Mouse (Mus musculus) forebrain, embryonic 15.5 days (tissue): Measurements from ENCODE around the gene Ltbp1. TPM values are rescaled to one million over a fixed set of nuclear protein-coding genes. Genes with fewer than 3 reads are reported as not detected.

Experiments used
- ATAC-seq: fragments of 200-750 bp; cut with Nextera tagmentation; replicated peaks from 2 replicates; pipeline ENCODE4 v1.8.0; 2017; ENCODE audit warnings: mild to moderate bottlenecking, moderate TSS enrichment, moderate library complexity
- H3K27ac ChIP-seq: fragments of 300-500 bp; sonication (generic); replicated peaks from 2 replicates; pipeline ENCODE4 v1.5.1; 2015; ENCODE audit warnings: mild to moderate bottlenecking, inconsistent platforms
- H3K27me3 ChIP-seq: fragments of 300-500 bp; sonication (generic); 2 replicates; pipeline ENCODE4 v1.6.1; 2015; ENCODE audit warnings: inconsistent platforms
- H3K36me3 ChIP-seq: fragments of 300-500 bp; sonication (generic); 2 replicates; pipeline ENCODE4 v1.6.1; 2015; ENCODE audit warnings: mild to moderate bottlenecking, inconsistent platforms
- H3K4me1 ChIP-seq: fragments of 300-500 bp; sonication (generic); 2 replicates; pipeline ENCODE4 v1.6.1; 2015; ENCODE audit warnings: inconsistent platforms
- H3K4me2 ChIP-seq: fragments of 300-500 bp; sonication (generic); replicated peaks from 2 replicates; pipeline ENCODE4 v1.6.1; 2015; ENCODE audit warnings: mild to moderate bottlenecking, inconsistent platforms
- H3K4me3 ChIP-seq: fragments of 300-500 bp; sonication (generic); 2 replicates; pipeline ENCODE4 v1.5.1; 2015; ENCODE audit warnings: mild to moderate bottlenecking, inconsistent platforms
- H3K9ac ChIP-seq: fragments of 300-500 bp; sonication (generic); replicated peaks from 2 replicates; pipeline ENCODE4 v1.6.1; 2015; ENCODE audit warnings: mild to moderate bottlenecking, inconsistent platforms
- H3K9me3 ChIP-seq: fragments of 300-500 bp; sonication (generic); 2 replicates; pipeline ENCODE4 v1.6.1; 2016; ENCODE audit warnings: inconsistent platforms
- WGBS: fragments of 180-500 bp; shearing (Covaris S2); methylation state at CpG from one replicate; pipeline ENCODE4 v1.1.7; 2015; ENCODE audit warnings: mixed read lengths; 5-methylcytosine and 5-hydroxymethylcytosine counted together
- polyA plus RNA-seq: library from polyadenylated mRNA; unstranded; fragments of >200 nt; fragmentation: Nextera tagmentation; extraction: Ambion mirVana; gene quantifications from 2 replicates; pipeline ENCODE4 v1.2.1, GENCODE M21; 2015

The Ltbp1 gene
- polyA plus RNA-seq, 1 experiment from 2014 or later, result 4.0 TPM

DNA sequence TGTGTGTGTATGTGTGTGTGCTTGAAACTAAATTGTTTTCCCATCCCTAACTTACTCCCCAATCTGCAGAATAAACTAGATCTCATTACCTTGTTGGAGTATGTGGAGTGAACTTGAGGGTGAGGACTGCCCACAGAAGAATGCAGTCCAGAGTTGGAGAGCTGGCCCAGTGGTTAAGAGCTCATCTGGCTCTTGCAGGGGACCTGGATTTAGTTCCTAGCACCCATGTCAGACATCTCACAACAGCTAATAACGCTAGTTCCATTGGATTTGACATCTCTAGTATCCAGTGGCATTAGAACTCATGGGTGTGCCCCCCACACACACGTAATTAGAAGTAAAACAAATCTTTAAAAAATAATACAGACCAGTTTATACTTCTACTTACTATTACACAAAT, 428.8 kb downstream of the Ltbp1 start:
- no peaks in the 10 kb centered on the region for H3K36me3 ChIP-seq
- no peak overlapping the region for H3K4me3 ChIP-seq
- no peak for ATAC-seq
- no peaks in the 10 kb centered on the region for H3K27me3 ChIP-seq
- H3K4me1 ChIP-seq, result no peaks in the 10 kb centered on the region
- H3K9me3 ChIP-seq, result no peaks in the 10 kb centered on the region
- WGBS, result 86% methylated on average over 2 of the region's 2 CpGs
- no peak overlapping the region for H3K9ac ChIP-seq
- no peak overlapping the region for H3K4me2 ChIP-seq
- no peak overlapping the region for H3K27ac ChIP-seq

DNA sequence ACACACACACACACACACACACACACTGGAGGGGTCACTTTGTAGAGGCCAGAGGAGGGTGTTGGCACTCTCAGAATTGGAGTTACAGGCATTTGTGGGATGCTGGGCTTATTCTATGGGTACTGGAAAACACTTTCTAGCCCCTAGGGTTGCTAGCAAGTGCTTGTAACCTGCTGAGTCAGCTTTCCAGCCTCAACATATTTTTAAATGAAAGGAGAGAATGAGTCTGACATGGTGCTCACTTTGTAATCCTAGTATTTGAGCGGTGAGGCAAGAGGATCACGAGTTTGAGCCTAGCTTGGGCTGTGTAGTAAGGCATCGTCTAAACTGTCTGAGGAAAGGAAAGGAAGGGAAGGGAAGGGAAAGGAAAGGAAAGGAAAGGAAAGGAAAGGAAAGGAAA, 429.5 kb downstream of the Ltbp1 start:
- Histone ChIP-seq H3K27me3 (no peaks in the 10 kb centered on the region), H3K36me3 (no peaks in the 10 kb centered on the region), H3K4me3 (no peak overlapping the region), H3K4me2 (no peak overlapping the region), H3K4me1 (no peaks in the 10 kb centered on the region), H3K9me3 (no peaks in the 10 kb centered on the region), H3K9ac (no peak overlapping the region), H3K27ac (no peak overlapping the region)
- no peak for ATAC-seq
- WGBS, result 78% methylated on average over 3 of the region's 3 CpGs

DNA sequence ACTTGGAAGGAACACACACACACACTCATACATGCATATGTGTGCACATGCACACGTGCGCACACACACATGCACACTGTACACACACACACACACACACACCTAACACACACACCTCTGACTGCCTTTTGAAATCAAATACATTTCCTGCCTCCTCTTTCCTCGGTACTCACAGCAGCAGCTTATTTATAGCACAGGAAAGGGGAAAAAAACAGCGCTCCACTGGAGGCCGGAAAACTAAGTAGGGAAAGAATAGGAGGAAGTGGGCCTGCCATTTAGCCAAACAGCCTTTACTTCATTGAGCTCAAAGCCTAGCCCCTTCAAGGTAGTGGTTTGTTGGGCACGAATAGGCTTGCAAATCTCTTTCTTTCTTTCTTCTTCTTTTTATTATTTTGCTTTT, 430.2 kb downstream of the Ltbp1 start, which contains the start of gene Rasgrp3:
TSS of gene Rasgrp3 (plus strand) at position 298 of the 400 bp plus-strand sequence.
- WGBS, result 67% methylated on average over 6 of the region's 6 CpGs
- H3K4me2 ChIP-seq, result no peak within 1 kb of the TSS
- no peak for ATAC-seq

DNA sequence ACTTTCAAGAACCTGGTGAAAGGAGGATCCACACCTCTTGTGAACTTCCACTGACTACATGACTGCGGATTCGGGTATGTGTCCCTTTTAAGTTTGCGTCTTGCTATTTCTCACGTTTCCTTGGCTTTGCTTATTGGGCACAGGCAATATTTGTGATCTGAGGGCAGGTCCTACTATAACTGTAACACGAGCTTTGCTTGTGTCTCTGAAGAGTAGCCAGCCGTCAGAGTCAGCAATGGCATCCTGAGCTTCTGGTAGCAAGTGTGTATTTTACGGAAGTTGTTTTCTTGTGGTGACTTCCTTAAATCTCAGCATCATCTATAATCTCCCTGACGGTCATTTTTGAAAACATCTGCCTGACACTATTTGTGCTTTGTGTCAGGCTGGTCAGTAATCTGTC, 430.7 kb downstream of the Ltbp1 start:
- Histone ChIP-seq H3K4me1 (no peaks in the 10 kb centered on the region), H3K36me3 (no peaks in the 10 kb centered on the region), H3K9me3 (no peaks in the 10 kb centered on the region), H3K4me3 (no peak overlapping the region), H3K27ac (no peak overlapping the region), H3K4me2 (no peak overlapping the region), H3K9ac (no peak overlapping the region), H3K27me3 (no peaks in the 10 kb centered on the region)
- 84% methylated on average over 8 of the region's 8 CpGs for WGBS
- no peak for ATAC-seq

More for the DNA sequence above, 430.2 kb downstream of the Ltbp1 start, which contains the start of gene Rasgrp3:
- H3K9ac ChIP-seq, result no peak within 1 kb of the TSS
- no peak within 1 kb of the TSS for H3K27ac ChIP-seq
- no peaks in the 10 kb centered on the region for H3K4me1 ChIP-seq
- H3K9me3 ChIP-seq, result no peaks in the 10 kb centered on the region
- H3K27me3 ChIP-seq, result no peaks in the 10 kb centered on the region
- no peak within 1 kb of the TSS for H3K4me3 ChIP-seq
- no peaks in the 10 kb centered on the region for H3K36me3 ChIP-seq

DNA sequence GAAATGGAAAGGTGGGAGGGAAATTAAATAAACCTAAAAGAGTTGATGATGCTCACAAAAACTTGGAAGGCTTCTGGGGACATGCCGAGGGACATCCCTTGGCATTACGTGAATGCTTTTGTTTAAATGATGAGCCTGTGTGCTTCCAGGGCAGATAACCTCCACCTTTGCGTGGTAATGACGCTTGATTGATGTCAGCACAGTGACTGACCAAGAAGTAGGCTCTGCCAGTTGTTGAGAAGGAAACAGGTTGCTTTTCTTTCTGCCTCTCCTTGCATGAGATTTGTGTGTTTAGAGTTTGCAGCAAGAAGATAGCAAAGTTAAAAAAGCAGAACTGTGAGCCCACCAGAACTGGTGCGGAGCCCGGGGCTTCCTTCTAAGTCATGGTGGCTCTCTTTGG, 431.5 kb downstream of the Ltbp1 start:
- Histone ChIP-seq H3K4me2 (no peak overlapping the region), H3K27me3 (no peaks in the 10 kb centered on the region), H3K36me3 (no peaks in the 10 kb centered on the region), H3K9ac (no peak overlapping the region), H3K9me3 (no peaks in the 10 kb centered on the region), H3K4me1 (no peaks in the 10 kb centered on the region), H3K27ac (no peak overlapping the region), H3K4me3 (no peak overlapping the region)
- 87% methylated on average over 6 of the region's 6 CpGs for WGBS
- ATAC-seq, result no peak

DNA sequence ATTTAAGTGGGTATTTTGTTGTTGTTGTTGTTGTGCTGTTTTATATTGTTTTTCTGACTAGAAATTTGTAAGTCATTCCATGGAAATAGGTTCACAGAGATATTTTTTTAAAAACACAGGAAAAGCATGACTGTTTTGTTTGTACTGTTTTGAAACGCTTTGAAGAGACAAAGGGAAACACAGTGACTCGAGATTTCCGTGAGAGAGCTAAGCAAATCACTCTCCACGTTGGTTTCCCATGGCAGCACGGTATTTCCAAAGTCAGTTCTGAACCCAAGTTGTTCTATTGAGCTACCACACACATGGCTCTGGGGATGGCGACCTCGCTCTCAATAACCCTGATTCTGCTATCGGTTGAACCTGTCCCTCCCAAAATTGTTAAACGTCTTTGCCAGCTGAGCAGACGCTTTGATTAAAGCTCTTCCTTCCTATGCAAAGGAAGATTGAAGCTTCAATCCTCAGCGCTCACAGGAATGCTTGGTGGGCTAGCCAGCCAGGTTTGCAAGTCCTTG, 431.9 kb downstream of the Ltbp1 start:
- no peak overlapping the region for H3K4me3 ChIP-seq
- H3K36me3 ChIP-seq, result no peaks in the 10 kb centered on the region
- no peak overlapping the region for H3K4me2 ChIP-seq
- H3K4me1 ChIP-seq, result no peaks in the 10 kb centered on the region
- H3K27me3 ChIP-seq, result no peaks in the 10 kb centered on the region
- H3K27ac ChIP-seq, result no peak overlapping the region
- ATAC-seq, result no peak
- H3K9ac ChIP-seq, result no peak overlapping the region
- no peaks in the 10 kb centered on the region for H3K9me3 ChIP-seq
- WGBS, result 78% methylated on average over 11 of the region's 11 CpGs

DNA sequence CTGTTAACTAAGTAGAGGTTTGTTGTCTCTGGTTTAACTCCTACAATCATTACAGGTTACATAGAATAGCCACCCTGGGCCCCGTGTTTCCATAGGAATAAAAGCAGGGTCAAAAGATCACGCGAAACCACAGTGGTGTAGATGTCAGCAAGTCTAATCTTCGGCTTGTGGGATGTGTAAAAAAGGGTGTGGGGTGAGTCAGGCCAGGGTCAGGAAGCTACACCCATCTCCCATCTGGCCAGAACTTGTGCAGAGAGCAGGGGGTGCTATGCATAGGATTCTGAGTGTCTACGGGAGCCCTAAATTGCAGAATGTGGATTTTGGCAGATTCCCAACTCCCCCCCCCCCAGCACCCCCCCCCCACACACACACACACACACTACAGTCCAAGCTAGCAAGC, 432.8 kb downstream of the Ltbp1 start:
- no peak overlapping the region for H3K9ac ChIP-seq
- H3K4me1 ChIP-seq, result peaks cover 2% of the 10 kb centered on the region; the same call in 1 of the 2 replicates
- no peak overlapping the region for H3K4me3 ChIP-seq
- H3K36me3 ChIP-seq, result no peaks in the 10 kb centered on the region
- H3K9me3 ChIP-seq, result no peaks in the 10 kb centered on the region
- H3K27me3 ChIP-seq, result no peaks in the 10 kb centered on the region
- no peak overlapping the region for H3K4me2 ChIP-seq
- no peak; the same call in 1 of the 2 replicates for ATAC-seq
- H3K27ac ChIP-seq, result no peak overlapping the region
- 79% methylated on average over 5 of the region's 5 CpGs for WGBS

DNA sequence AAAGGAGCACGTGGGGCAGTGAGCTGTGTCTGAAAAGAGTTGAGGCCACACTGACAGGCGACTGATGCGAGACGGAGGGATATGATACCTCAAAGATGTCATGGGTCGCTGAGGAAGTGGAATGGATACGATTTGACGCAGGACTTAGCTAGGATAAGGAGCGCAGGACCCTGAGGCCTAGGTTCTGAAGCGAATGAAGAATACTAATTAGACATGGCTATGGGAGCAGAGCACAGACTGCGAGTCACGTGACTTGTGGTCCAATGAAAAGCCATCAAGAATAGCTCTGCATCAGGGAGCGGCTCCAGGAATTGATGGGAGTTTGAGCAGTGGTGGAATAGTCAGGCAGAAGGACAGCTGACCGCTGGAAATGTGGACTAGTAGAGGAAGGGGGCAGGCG, 433.7 kb downstream of the Ltbp1 start:
- H3K36me3 ChIP-seq, result no peaks in the 10 kb centered on the region
- 83% methylated on average over 14 of the region's 14 CpGs for WGBS
- ATAC-seq, result 0 out of 2 replicates have a peak, but pooled peaks have one; percentile 20
- no peak overlapping the region for H3K9ac ChIP-seq
- H3K27ac ChIP-seq, result no peak overlapping the region
- no peak overlapping the region for H3K4me2 ChIP-seq
- no peaks in the 10 kb centered on the region for H3K27me3 ChIP-seq
- no peak overlapping the region for H3K4me3 ChIP-seq
- H3K4me1 ChIP-seq, result peaks cover 5% of the 10 kb centered on the region; the same call in 1 of the 2 replicates
- H3K9me3 ChIP-seq, result no peaks in the 10 kb centered on the region

DNA sequence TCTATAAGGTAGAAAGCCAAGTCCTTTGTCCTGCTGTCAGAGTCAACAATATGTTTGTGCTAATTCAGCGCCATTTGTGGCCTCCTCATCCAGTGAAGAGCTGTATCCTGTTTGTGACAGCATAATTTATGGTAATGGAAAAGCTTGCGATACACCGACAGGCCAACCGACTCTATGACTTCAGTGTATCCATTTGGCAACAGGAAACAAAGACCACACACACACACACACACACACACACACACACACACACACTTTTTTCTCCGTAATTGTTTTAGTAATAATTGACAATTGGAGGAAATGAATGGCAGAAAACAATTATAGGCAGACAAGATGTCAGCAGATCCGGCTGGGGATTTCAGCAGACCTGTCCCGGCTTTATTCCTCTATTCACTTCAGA, 435.3 kb downstream of the Ltbp1 start:
- no peak overlapping the region for H3K27ac ChIP-seq
- no peak overlapping the region for H3K4me3 ChIP-seq
- ATAC-seq, result peak; percentile 45; the same call in 1 of the 2 replicates
- 63% methylated on average over 7 of the region's 7 CpGs for WGBS
- H3K27me3 ChIP-seq, result no peaks in the 10 kb centered on the region
- H3K4me2 ChIP-seq, result no peak overlapping the region
- peaks cover 5% of the 10 kb centered on the region; the same call in 1 of the 2 replicates for H3K4me1 ChIP-seq
- H3K36me3 ChIP-seq, result no peaks in the 10 kb centered on the region
- H3K9ac ChIP-seq, result no peak overlapping the region
- H3K9me3 ChIP-seq, result no peaks in the 10 kb centered on the region

DNA sequence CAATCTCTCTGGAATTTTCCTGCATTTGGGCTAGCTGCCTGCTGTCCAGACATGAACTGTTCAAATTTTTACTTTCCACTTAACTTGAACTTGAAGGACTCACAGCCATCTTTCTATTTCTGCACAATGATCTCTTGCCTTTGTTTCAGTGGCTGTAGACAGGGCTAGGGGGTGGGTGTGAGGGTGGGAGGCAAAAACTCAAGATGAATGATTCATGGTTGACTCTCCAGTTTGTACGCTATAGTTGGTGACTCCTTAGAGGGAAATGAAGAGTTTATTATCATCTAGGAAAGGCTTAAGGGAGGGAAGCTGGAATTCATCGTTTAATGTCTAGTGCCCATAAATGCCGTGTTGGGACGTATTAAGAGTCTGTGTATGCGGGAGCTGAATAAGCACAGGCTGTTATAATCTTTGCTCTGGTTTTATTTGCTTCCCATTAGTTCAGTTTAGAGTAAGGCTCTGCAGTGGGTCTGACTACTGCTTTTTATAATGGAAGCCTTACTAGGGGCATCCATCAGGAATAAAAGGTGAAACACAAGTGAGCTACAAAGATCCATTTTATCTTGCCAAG, 436.0 kb downstream of the Ltbp1 start:
- no peak overlapping the region for H3K27ac ChIP-seq
- H3K27me3 ChIP-seq, result no peaks in the 10 kb centered on the region
- H3K9me3 ChIP-seq, result no peaks in the 10 kb centered on the region
- no peak for ATAC-seq
- 81% methylated on average over 5 of the region's 5 CpGs for WGBS
- H3K36me3 ChIP-seq, result no peaks in the 10 kb centered on the region
- H3K4me2 ChIP-seq, result no peak overlapping the region
- H3K4me1 ChIP-seq, result peaks cover 5% of the 10 kb centered on the region; the same call in 1 of the 2 replicates
- H3K9ac ChIP-seq, result no peak overlapping the region
- no peak overlapping the region for H3K4me3 ChIP-seq
